Mouse (Mus musculus) embryonic facial prominence, embryonic 15.5 days (tissue): ENCODE results near the gene Nap1l1. TPM values are rescaled to one million over a fixed set of nuclear protein-coding genes. Genes with fewer than 3 reads are reported as not detected.

Source experiments
- ATAC-seq: fragments of 200-750 bp; cut with Nextera tagmentation; 2 replicates; pipeline ENCODE4 v1.8.0; 2017; ENCODE audit warnings: low read depth, moderate TSS enrichment; ENCODE audit not compliant: insufficient number of reproducible peaks, low FRiP score, low TSS enrichment
- H3K27ac ChIP-seq: fragments of 300-500 bp; sonication (generic); replicated peaks from 2 replicates; pipeline ENCODE4 v1.5.1; 2015; ENCODE audit warnings: mild to moderate bottlenecking, inconsistent platforms
- H3K27me3 ChIP-seq: fragments of 300-500 bp; sonication (generic); 2 replicates; pipeline ENCODE4 v1.6.1; 2015; ENCODE audit warnings: inconsistent platforms
- H3K36me3 ChIP-seq: fragments of 300-500 bp; sonication (generic); 2 replicates; pipeline ENCODE4 v1.6.1; 2015; ENCODE audit warnings: mild to moderate bottlenecking, inconsistent platforms
- H3K4me1 ChIP-seq: fragments of 300-500 bp; sonication (generic); 2 replicates; pipeline ENCODE4 v1.6.1; 2015; ENCODE audit warnings: inconsistent platforms
- H3K4me2 ChIP-seq: fragments of 300-500 bp; sonication (generic); replicated peaks from 2 replicates; pipeline ENCODE4 v1.6.1; 2015; ENCODE audit warnings: mild to moderate bottlenecking, inconsistent platforms
- H3K4me3 ChIP-seq: fragments of 300-500 bp; sonication (generic); replicated peaks from 2 replicates; pipeline ENCODE4 v1.5.1; 2015; ENCODE audit warnings: mild to moderate bottlenecking, inconsistent platforms
- H3K9ac ChIP-seq: fragments of 300-500 bp; sonication (generic); 2 replicates; pipeline ENCODE4 v1.6.1; 2015; ENCODE audit warnings: inconsistent platforms
- H3K9me3 ChIP-seq: fragments of 300-500 bp; sonication (generic); replicated peaks from 2 replicates; pipeline ENCODE4 v1.6.1; 2016; ENCODE audit warnings: inconsistent platforms
- WGBS: fragments of 180-500 bp; shearing (Covaris S2); methylation state at CpG from one replicate; pipeline ENCODE4 v1.1.7; 2015; 5-methylcytosine and 5-hydroxymethylcytosine counted together
- polyA plus RNA-seq: library from polyadenylated mRNA; unstranded; fragments of >200 nt; fragmentation: Nextera tagmentation; extraction: Ambion mirVana; gene quantifications from 2 replicates; pipeline ENCODE4 v1.2.1, GENCODE M21; 2015

Nap1l1 gene
- polyA plus RNA-seq, 1 experiment from 2014 or later, result 198 TPM

GRCm38 (mm10) chr10:111507460-111508211 is 34.6 kb downstream of the Nap1l1 start:
- no peaks in the 10 kb centered on the region for H3K36me3 ChIP-seq
- no peaks in the 10 kb centered on the region for H3K9me3 ChIP-seq
- H3K4me2 ChIP-seq, result peak overlapping the region; percentile 92
- H3K4me1 ChIP-seq, result 0 out of 2 replicates have a peak, but pooled peaks cover 15% of the 10 kb centered on the region
- peak overlapping the region; percentile 92 for H3K27ac ChIP-seq
- WGBS, result 1% methylated on average over 38 of the region's 38 CpGs
- H3K27me3 ChIP-seq, result no peaks in the 10 kb centered on the region
- H3K9ac ChIP-seq, result peak overlapping the region; percentile 90
- H3K4me3 ChIP-seq, result peak overlapping the region; percentile 82
- no peak for ATAC-seq

GRCm38 (mm10) chr10:111508324-111509080 is 35.5 kb downstream of the Nap1l1 start:
- Histone ChIP-seq H3K4me2 (peak overlapping the region; percentile 92), H3K4me3 (peak overlapping the region; percentile 82), H3K9ac (no peak overlapping the region), H3K4me1 (0 out of 2 replicates have a peak, but pooled peaks cover 15% of the 10 kb centered on the region), H3K27ac (no peak overlapping the region), H3K27me3 (no peaks in the 10 kb centered on the region), H3K9me3 (no peaks in the 10 kb centered on the region), H3K36me3 (no peaks in the 10 kb centered on the region)
- 13% methylated on average over 7 of the region's 7 CpGs for WGBS
- ATAC-seq, result no peak

GRCm38 (mm10) chr10:111509103-111509784 is 36.2 kb downstream of the Nap1l1 start:
- H3K9me3 ChIP-seq, result no peaks in the 10 kb centered on the region
- no peaks in the 10 kb centered on the region for H3K36me3 ChIP-seq
- peak overlapping the region; percentile 82 for H3K4me3 ChIP-seq
- no peak overlapping the region for H3K9ac ChIP-seq
- H3K4me1 ChIP-seq, result 0 out of 2 replicates have a peak, but pooled peaks cover 15% of the 10 kb centered on the region
- H3K27ac ChIP-seq, result no peak overlapping the region
- WGBS, result 31% methylated on average over 8 of the region's 8 CpGs
- H3K4me2 ChIP-seq, result peak overlapping the region; percentile 92
- no peaks in the 10 kb centered on the region for H3K27me3 ChIP-seq
- ATAC-seq, result no peak

- H3K4me2 ChIP-seq, result no peak overlapping the region
- H3K4me1 ChIP-seq, result 0 out of 2 replicates have a peak, but pooled peaks cover 15% of the 10 kb centered on the region
- no peak overlapping the region; the same call in 1 of the 2 replicates for H3K4me3 ChIP-seq
- 71% methylated on average over 7 of the region's 7 CpGs for WGBS
- H3K9ac ChIP-seq, result no peak overlapping the region
- no peaks in the 10 kb centered on the region for H3K9me3 ChIP-seq
- no peak for ATAC-seq
- H3K27me3 ChIP-seq, result no peaks in the 10 kb centered on the region
- H3K36me3 ChIP-seq, result no peaks in the 10 kb centered on the region
- no peak overlapping the region for H3K27ac ChIP-seq
Measured at GRCm38 (mm10) chr10:111509981-111510380, 37.0 kb downstream of the Nap1l1 start.

- no peak overlapping the region for H3K9ac ChIP-seq
- H3K36me3 ChIP-seq, result no peaks in the 10 kb centered on the region
- H3K27me3 ChIP-seq, result no peaks in the 10 kb centered on the region
- 37% methylated on average over 7 of the region's 7 CpGs for WGBS
- ATAC-seq, result no peak
- H3K27ac ChIP-seq, result no peak overlapping the region
- no peak overlapping the region for H3K4me2 ChIP-seq
- H3K4me3 ChIP-seq, result no peak overlapping the region
- H3K9me3 ChIP-seq, result no peaks in the 10 kb centered on the region
- H3K4me1 ChIP-seq, result peaks cover 17% of the 10 kb centered on the region; the same call in 1 of the 2 replicates
Measured at GRCm38 (mm10) chr10:111510798-111511197, 37.8 kb downstream of the Nap1l1 start.

GRCm38 (mm10) chr10:111512036-111512568 is 39.1 kb downstream of the Nap1l1 start:
- no peak for ATAC-seq
- Histone ChIP-seq H3K4me2 (no peak overlapping the region), H3K27ac (no peak overlapping the region), H3K4me3 (no peak overlapping the region), H3K4me1 (peaks cover 23% of the 10 kb centered on the region; the same call in 1 of the 2 replicates), H3K27me3 (no peaks in the 10 kb centered on the region), H3K36me3 (no peaks in the 10 kb centered on the region), H3K9ac (no peak overlapping the region), H3K9me3 (no peaks in the 10 kb centered on the region)
- WGBS, result 75% methylated on average over 10 of the region's 10 CpGs

- peaks cover 17% of the 10 kb centered on the region; the same call in 1 of the 2 replicates for H3K4me1 ChIP-seq
- H3K4me3 ChIP-seq, result no peak overlapping the region
- H3K9ac ChIP-seq, result no peak overlapping the region
- no peak for ATAC-seq
- WGBS, result 89% methylated on average over 5 of the region's 5 CpGs
- no peak overlapping the region for H3K4me2 ChIP-seq
- H3K27me3 ChIP-seq, result no peaks in the 10 kb centered on the region
- H3K27ac ChIP-seq, result no peak overlapping the region
- H3K36me3 ChIP-seq, result no peaks in the 10 kb centered on the region
- no peaks in the 10 kb centered on the region for H3K9me3 ChIP-seq
Measured at GRCm38 (mm10) chr10:111514282-111514885, 41.4 kb downstream of the Nap1l1 start.

- Histone ChIP-seq H3K9me3 (no peaks in the 10 kb centered on the region), H3K4me3 (no peak overlapping the region), H3K4me2 (no peak overlapping the region), H3K9ac (no peak overlapping the region), H3K27me3 (no peaks in the 10 kb centered on the region), H3K27ac (no peak overlapping the region), H3K36me3 (no peaks in the 10 kb centered on the region), H3K4me1 (peaks cover 17% of the 10 kb centered on the region; the same call in 1 of the 2 replicates)
- 71% methylated on average over 17 of the region's 17 CpGs for WGBS
- ATAC-seq, result no peak
Measured at GRCm38 (mm10) chr10:111515071-111516010, 42.3 kb downstream of the Nap1l1 start.

- H3K4me3 ChIP-seq, result no peak overlapping the region
- 0 out of 2 replicates have a peak overlapping the region, but pooled peaks have one; percentile 53 for H3K27ac ChIP-seq
- no peaks in the 10 kb centered on the region for H3K9me3 ChIP-seq
- no peak overlapping the region for H3K9ac ChIP-seq
- peaks cover 17% of the 10 kb centered on the region; the same call in 1 of the 2 replicates for H3K4me1 ChIP-seq
- H3K4me2 ChIP-seq, result 0 out of 2 replicates have a peak overlapping the region, but pooled peaks have one; percentile 17
- no peak for ATAC-seq
- no peaks in the 10 kb centered on the region for H3K27me3 ChIP-seq
- WGBS, result 34% methylated on average over 13 of the region's 13 CpGs
- no peaks in the 10 kb centered on the region for H3K36me3 ChIP-seq
Measured at GRCm38 (mm10) chr10:111516172-111516588, 43.2 kb downstream of the Nap1l1 start.
